Mouse (Mus musculus) CD4-positive, CD25-positive, alpha-beta regulatory T cell, adult 4 months (primary cell): ENCODE results near the gene Tshz2. TPM values are rescaled to one million over a fixed set of nuclear protein-coding genes. Genes with fewer than 3 reads are reported as not detected.
"Not testable (repeated sequence)": the region's sequence is repeated elsewhere in the genome, so short reads cannot be mapped to it uniquely, and the experiment has no call there.

ENCODE experiments used
- ATAC-seq: one replicate; pipeline ENCODE4 v1.8.0; 2017
- polyA plus RNA-seq, 2 experiments: library from polyadenylated mRNA; unstranded; fragments of 100-300 nt; shearing (Covaris generic); gene quantifications; one replicate each; pipeline ENCODE4 v1.2.1; 2017

Tshz2 gene
- polyA plus RNA-seq, 2 experiments from 2014 or later = 0.83 TPM; not detected in 1

GRCm38 (mm10) chr2:169814351-169814750 lies 181.5 kb downstream of the Tshz2 start:
- ATAC-seq = no peak

DNA sequence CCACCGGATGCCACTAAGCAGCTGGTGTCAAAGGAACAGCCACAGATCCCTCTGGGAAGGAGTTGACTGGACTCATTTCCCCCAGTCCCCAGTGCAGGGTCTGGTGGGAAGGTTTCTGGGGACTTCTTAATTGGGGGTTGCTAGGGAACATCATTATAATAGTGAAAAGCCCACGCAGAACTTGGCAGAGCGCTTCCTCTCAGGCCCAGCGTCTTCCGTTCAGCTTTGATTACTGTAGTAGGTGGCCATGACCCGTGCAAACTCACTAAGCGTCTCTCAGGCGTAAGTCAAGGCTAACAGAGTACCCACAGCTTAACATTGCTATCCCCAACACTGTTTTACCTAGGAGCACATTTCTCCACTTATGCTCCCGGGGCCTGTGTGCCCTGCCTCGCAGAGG lies 181.9 kb downstream of the Tshz2 start:
- no peak for ATAC-seq

- ATAC-seq = no peak
These were observed 188.2 kb downstream of the Tshz2 start for GRCm38 (mm10) chr2:169821021-169821441.

DNA sequence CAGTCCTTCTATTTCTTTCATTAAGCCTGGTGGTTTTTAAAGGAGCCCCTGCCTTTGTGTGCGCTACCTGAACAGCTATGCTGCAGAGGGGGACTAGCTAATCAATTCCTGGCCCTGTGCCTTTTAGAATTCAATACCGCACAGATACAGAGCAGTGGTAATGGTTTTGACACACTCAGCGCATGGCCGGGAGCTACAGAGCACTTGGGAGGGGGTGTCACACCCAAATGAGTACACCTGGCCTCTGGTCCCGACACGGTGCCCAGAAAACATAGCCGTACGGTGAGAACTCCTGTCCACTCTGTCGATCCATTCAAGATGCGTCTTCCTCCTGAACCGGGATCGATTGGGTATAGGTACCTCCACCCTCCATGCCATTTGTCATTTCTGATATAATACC lies 193.1 kb downstream of the Tshz2 start:
- no peak for ATAC-seq

DNA sequence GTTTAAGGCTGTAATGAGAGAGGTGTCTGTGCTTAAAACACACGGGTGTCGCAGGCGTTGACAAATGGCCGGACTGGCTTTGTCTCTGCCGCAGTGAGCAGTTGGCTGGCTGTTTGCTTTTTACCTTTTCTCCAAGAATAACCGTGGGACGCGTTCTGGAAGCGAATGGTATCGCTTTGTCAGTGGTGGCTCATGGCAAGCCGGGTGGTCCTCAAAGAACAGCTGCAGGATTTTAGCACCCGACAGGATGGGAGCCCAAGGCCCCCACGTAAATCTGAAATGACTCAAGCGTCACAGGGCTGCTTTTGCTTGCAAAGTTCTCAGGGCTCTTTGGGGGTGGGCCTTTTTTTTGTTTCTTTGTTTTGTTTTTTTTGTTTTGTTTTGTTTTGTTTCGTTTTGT lies 193.5 kb downstream of the Tshz2 start:
- no peak for ATAC-seq

DNA sequence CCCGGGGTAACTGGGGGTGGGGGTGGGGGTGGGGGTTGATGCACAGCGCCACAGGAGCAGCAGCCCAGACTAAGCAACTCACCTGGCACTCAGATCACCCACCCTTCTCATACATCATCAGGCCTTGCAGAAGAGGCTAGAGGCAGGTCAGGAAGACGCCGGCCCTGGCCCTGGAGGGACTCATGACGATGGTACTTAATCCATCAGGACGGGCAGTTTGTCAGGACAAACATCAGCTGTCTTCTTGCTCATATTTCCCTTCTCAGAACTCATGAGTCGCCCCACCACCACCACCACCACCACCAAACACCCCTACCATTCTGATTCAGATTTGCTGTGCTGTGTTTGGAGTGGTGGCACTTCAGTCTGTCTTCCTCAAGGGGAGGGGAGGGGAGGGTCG lies 194.0 kb downstream of the Tshz2 start:
- ATAC-seq = no peak

GRCm38 (mm10) chr2:169832184-169832583 lies 199.4 kb downstream of the Tshz2 start:
- ATAC-seq = no peak

DNA sequence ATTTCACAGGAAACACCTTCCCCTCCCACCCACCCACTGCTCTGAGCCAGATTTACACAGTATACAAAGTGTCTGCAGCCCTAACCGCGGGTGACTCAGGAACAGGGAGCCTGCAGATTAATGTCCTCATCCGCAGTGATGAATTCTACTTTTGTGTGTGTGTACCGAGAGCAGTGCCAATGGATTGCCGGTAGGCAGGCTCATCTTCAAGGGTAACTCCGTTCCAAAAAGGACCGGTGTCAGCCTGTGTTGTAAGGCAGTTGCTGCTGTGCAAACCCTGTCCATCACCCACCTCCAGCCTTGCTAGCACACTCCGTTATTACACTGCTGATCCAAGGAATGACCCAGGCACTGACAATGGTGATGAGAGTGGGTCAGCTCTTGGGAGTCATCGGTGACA lies 200.8 kb downstream of the Tshz2 start:
- no peak for ATAC-seq

- no peak for ATAC-seq
These were observed 201.8 kb downstream of the Tshz2 start for GRCm38 (mm10) chr2:169834602-169835001.

GRCm38 (mm10) chr2:169837031-169837605 lies 204.3 kb downstream of the Tshz2 start:
- ATAC-seq = no peak

DNA sequence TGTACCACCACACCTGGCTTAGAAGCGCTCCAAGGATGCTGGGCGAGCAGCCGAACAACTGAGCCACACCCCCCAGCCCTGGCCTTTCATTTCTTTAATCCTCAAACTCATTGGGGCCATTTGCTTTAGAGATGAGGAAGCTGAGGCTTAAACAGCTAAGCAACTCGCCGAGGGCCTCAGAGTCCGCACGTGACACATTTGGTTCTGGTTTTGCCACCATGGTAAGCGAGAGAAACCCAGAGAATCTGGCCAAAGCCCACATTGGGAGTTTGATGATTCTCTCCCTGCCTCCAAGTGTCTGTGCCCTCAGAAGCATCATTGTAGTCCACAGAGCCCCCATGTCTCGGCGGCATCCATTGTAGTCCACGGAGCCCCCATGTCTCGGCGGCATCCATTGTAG lies 205.7 kb downstream of the Tshz2 start:
- ATAC-seq = no peak

DNA sequence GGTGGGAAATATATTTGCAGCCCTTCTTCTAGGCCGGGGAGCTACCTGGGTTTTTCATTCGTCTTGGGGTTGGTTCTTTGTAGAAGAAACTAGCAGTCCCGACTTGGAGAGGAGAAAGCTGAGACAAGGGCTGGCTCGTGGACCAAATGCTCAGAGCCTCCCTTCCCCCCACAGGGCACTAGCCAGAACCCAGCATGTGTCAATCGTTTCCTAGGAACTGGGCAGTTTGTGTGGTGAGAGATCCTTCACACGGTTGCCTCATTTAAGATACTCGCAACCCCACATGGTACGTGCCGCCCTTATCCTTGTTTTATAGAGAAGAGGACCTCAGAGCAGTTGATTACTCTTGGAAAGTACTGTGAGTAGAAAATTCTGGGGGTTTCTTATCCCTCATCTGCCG lies 208.6 kb downstream of the Tshz2 start:
- ATAC-seq = no peak

DNA sequence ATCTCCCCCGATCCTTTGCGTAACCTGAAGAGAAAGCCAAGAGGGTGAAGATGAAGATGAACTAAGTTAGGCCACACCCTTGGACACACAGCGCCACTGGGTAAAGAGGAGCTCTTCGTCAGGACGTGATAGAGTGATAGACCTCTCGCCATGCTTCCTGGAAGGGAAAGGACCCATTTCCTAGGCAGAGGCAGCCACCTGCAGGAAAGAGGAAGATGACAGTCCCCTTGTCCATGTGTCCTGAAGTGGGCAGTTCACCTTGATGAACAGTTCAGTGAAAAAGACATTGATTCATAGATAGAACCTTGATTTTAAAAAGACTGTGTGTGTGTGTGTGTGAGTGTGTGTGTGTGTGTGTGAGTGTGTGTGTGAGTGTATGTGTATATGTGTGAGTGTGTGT lies 209.7 kb downstream of the Tshz2 start:
- no peak for ATAC-seq

DNA sequence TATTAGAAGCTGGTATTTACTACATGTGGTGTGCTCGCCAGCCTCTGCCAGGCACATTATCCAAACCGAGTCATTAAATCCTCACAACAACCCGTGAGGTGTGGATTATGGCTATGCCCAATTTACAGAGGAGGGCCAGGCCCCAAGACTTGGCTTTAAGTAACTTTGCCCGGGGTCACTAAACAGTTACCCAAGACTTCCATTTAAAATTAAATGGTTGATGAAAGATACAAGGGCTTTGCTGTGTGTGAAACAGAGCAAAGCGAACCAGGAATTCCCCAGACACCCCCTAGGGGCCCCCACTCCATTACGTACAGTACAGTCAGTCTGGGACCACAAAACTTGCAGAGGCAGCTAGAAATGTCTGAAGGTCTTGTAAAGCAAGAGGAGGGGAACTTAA lies 210.7 kb downstream of the Tshz2 start:
- no peak for ATAC-seq

DNA sequence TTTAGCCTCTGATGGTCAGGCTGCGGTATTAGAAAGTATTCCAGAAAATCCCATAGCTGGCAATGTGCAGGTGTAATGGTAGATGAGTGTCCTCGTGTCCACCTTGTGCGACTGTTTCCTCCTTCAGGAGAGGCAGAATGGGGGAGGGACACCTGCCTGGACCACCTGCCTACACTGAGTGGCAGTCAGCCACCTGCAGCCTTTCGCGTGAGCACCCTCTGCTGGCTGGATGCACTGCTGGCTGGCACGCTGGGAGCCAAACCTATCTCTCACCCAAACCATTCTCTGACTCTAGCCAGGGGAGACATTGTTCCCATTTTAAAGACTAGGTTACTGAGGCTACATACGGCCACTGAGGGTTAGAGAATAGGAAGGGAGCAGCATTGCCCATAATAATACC lies 216.3 kb downstream of the Tshz2 start:
- no peak for ATAC-seq

DNA sequence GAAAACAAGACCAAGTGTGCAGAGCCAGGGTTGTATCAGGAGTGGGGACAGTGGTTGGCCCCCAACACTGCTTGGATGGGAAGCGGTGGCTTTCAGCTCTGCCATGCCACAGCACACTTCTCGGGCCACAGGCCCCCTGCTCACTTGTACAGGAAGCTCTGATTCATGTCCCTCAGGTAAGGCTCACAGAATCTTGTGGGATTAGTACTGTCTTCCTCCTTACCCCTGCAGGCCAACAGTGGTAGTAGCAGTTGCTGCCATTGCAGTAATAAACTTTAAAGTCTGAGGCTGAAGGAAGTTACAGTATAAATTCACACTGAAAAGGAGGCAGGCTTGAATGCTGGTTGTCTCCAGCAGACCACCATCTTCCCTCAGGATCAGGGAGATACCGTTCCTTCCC lies 216.7 kb downstream of the Tshz2 start:
- no peak for ATAC-seq

DNA sequence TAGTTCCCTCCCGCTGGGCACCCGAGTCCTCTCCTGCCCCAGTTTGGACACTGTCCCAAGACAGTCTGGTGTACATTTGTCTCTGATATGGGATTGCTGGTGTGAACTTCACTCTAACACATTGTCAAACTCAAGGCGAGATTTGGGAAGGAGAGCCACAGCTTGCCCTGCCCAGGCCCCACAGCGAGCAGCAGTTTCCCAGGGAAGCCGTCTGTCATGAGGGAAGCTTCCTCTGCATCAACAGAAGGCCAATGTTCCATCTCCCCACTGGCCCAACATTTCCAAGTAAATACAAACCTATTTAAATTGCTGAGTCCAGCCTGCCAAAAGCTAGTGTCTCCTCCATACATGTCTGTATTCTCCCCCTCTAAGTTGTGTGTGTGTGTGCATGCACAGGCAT lies 218.8 kb downstream of the Tshz2 start:
- ATAC-seq = no peak

DNA sequence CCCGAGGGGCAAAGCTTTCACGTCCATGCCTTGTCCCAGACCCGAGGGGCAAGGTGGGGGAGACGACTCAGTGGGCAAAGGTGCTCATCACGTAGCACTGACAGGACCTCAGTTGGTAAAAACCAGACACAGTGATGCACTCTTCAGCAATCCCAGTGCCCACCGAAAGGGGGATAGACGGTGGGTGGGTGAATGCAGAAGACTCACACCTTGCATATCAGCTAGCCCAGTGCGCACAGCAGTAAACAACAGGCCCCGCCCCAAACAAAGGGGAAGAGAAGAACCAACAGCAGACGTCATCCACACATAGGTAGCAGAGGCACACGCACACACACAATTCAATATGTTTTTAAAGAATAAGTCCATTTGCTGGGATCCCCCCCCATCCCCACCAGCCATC lies 221.7 kb downstream of the Tshz2 start:
- ATAC-seq = no peak

DNA sequence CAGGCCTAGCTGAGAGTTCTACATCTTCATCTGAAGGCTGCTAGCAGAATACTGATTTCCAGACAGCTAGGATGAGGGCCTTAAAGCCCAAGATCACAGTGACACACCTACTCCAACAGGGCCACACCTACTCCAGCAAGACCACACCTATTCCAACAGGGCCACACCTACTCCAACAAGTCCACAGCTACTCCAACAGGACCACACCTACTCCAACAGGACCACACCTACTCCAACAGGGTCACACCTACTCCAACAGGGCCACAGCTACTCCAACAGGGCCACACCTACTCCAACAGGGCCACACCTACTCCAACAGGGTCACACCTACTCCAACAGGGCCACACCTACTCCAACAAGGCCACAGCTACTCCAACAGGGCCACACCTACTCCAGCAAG lies 224.2 kb downstream of the Tshz2 start:
- not testable (repeated sequence) for ATAC-seq

GRCm38 (mm10) chr2:169859078-169859855 lies 226.5 kb downstream of the Tshz2 start:
- ATAC-seq = no peak

DNA sequence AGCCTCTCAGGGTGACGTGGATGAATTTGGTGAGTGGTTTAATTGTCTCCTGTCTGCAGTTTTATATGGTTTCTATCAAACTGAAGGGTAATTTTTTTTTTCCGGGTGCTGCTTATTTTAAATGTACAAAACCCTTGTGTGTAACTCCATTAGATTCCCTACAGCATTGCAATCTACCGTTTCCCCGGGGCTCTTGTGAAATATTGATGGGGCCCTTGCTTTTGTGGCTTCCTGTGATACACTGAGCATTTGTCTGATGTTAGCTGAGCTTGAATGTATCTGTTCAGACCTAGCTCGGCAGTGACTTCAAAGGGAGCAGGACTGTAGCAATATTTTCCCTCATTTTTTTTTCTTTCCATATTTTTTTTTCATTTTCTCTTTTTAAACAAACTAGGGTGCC lies 228.1 kb downstream of the Tshz2 start:
- ATAC-seq = no peak

GRCm38 (mm10) chr2:169862701-169863100 lies 229.9 kb downstream of the Tshz2 start:
- ATAC-seq = no peak

- no peak for ATAC-seq
These were observed 236.7 kb downstream of the Tshz2 start for GRCm38 (mm10) chr2:169869468-169869867.

DNA sequence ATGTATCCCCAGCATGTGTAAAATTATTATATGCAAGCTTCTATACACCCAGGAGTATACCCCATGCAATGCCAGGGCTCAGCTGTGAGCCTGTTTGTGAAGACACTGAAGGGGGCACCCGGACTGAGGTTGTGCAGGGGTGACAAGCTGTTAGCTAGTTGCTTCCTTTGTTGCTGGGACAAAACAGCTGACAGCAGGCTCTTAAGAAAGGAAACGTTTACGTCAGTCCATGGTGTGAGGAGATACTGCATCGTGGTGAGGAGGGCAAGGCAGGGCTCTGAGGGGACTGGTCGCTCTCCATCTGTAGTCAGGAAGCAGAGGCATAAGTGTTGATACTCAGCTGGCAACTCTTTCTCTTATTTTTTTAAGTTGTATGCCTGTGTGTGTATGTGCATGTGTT lies 237.7 kb downstream of the Tshz2 start:
- no peak for ATAC-seq
